ENCODE assay signal across 17 mouse cellular contexts in genomic region chr11:89602966-89603365, GRCm38 (mm10).
"Had no signal": no experiment of that assay in that cellular context is flagged by ENCODE, and none has a peak within 500 bp of the region (broad histone marks: within the 10 kb centered on the region; RNA-seq: fewer than 3 reads in every experiment).

No protein-coding gene starts in this region.

- DNase-seq: lung, adult 2 months; lung, postnatal 14 days; lung, postnatal 36 days; midbrain, embryonic 14.5 days; right cerebral cortex, postnatal 14 days; thymus, adult 2 months; thymus, postnatal 25 days; thymus, postnatal 4 days had no signal

- H3K4me2 ChIP-seq: lung, embryonic 15.5 days; midbrain, embryonic 12.5 days; neural tube, embryonic 12.5 days; stomach, embryonic 15.5 days had no signal

- H3K9ac ChIP-seq: lung, embryonic 15.5 days; midbrain, embryonic 12.5 days; neural tube, embryonic 12.5 days; stomach, embryonic 15.5 days had no signal

- H3K27me3 ChIP-seq: lung, embryonic 15.5 days; megakaryocyte, embryonic 14.5 days; midbrain, embryonic 12.5 days; neural tube, embryonic 12.5 days; stomach, embryonic 15.5 days had no signal

- H3K27ac ChIP-seq: lung, embryonic 15.5 days; macrophage; midbrain, embryonic 12.5 days; neural tube, embryonic 12.5 days; stomach, embryonic 15.5 days; stomach, postnatal 0 days had no signal

- ATAC-seq: lung, postnatal 0 days; midbrain, embryonic 16.5 days had no signal

- H3K9me3 ChIP-seq: lung, embryonic 15.5 days; megakaryocyte, embryonic 14.5 days; midbrain, embryonic 12.5 days; neural tube, embryonic 12.5 days; stomach, embryonic 15.5 days had no signal

- H3K4me3 ChIP-seq: lung, embryonic 15.5 days; megakaryocyte, embryonic 14.5 days; midbrain, embryonic 12.5 days; neural tube, embryonic 12.5 days; stomach, embryonic 15.5 days had no signal

- H3K36me3 ChIP-seq: lung, embryonic 15.5 days; midbrain, embryonic 12.5 days; neural tube, embryonic 12.5 days; stomach, embryonic 15.5 days had no signal

- H3K4me1 ChIP-seq: megakaryocyte, embryonic 14.5 days; neural tube, embryonic 12.5 days; stomach, embryonic 15.5 days had no signal
